Mouse (Mus musculus) ES-E14 (cell line): ENCODE data around the gene Gm26620.

ENCODE experiments used
- CHD2 ChIP-seq: IDR thresholded peaks from 2 replicates; pipeline ENCODE4 v1.6.1; 2014; ENCODE audit warnings: mild to moderate bottlenecking, low read depth, low read length, inconsistent platforms
- HCFC1 ChIP-seq: IDR thresholded peaks from 2 replicates; pipeline ENCODE4 v1.6.1; 2012; ENCODE audit warnings: low read length, inconsistent platforms, borderline replicate concordance; ENCODE audit not compliant: insufficient read depth
- MAFK ChIP-seq: IDR thresholded peaks from 2 replicates; pipeline ENCODE4 v1.6.1; 2014; ENCODE audit warnings: mild to moderate bottlenecking, low read depth, low read length, inconsistent platforms; ENCODE audit not compliant: insufficient read depth
- ZC3H11A ChIP-seq: IDR thresholded peaks from 2 replicates; pipeline ENCODE4 v1.6.1; 2012; ENCODE audit warnings: low read depth, mild to moderate bottlenecking, inconsistent platforms, low read length, borderline replicate concordance
- ZNF384 ChIP-seq: IDR thresholded peaks from 2 replicates; pipeline ENCODE4 v1.6.1; 2012; ENCODE audit warnings: low read depth, low read length, inconsistent platforms

GRCm38 (mm10) chr1:170857369-170857768, 27.5 kb upstream of the Gm26620 start:
- TF ChIP-seq ZNF384, result no peak
- no peak for TF ChIP-seq MAFK
- TF ChIP-seq ZC3H11A, result no peak
- TF ChIP-seq HCFC1, result no peak
- TF ChIP-seq CHD2, result no peak
